Mouse (Mus musculus) urinary bladder, postnatal 25 days (tissue): ENCODE results near the gene Rpgrip1l.

Experiments used
- DNase-seq: peaks from one replicate; pipeline ENCODE4 v3.0.0; 2022; ENCODE audit warnings: low spot score

Gene Rpgrip1l

GRCm38 (mm10) chr8:91273493-91273892 is 39.6 kb downstream of the Rpgrip1l start:
- no peak for DNase-seq

DNA sequence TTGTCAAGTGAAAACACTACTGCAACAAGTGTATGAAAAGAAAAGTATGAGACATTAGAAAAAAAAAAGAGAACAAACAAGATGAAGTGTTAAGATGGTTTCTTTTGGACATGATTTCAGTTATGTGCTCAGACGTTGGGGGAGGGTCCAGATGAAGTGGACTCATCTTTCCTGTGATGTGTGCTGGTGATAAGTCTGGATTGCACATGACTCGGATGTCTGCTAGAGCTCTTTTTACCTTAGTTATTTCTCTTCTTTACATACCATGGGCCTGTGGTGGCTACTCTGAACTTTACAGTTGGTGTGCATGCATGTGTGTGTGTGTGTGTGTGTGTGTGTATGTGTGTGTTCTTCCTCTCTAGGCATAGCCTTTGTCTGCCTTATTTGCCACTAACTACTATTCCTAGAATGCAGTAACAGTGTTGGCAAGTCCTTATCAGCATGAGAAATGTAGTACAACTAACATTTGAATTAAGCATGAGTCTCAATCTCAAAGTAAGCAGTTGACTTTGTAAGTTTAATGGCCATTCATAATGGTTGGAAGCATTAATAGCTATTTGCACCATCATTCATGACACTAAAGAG is 43.6 kb downstream of the Rpgrip1l start:
- no peak for DNase-seq

- no peak for DNase-seq
Measured at GRCm38 (mm10) chr8:91264564-91264963, 48.5 kb downstream of the Rpgrip1l start.

DNA sequence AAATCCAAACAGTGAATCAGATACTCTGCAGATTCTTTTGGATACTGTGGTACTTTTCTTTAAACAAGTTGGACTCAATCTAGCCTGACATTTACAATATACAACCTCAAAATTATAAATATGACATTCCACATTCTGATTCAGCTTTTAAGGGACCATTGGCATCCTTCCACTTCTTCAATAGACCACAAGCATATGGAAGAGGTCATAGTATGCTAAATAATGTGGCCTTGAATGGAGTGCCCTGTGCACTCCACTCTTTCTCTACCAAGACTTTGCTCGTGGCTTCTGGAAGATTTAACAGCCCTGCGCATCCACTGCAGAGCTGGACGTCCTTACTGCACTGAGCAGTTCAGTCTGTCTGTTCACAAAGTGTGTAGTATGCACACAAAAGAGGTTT is 49.1 kb downstream of the Rpgrip1l start:
- no peak for DNase-seq

DNA sequence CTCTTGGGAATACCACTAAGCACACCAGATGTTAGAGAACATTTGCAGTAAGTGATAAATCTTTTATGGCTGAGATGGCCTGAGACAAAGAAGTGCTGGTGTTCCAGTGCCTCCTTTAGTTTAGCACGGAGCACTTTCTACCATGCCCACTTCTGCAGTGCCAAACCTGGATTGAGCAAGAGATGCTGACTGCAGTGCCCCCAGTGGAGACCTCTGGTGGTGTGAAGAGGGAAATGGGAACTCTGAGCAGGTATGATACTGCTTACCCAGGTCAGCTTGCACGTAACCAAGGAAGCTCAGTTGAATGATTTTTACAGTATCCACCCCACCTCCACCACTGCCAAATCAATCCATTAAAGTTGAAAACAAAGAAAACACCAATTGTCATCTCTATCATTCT is 51.5 kb downstream of the Rpgrip1l start:
- no peak for DNase-seq

- DNase-seq: no peak
Measured at GRCm38 (mm10) chr8:91250966-91251365, 62.1 kb downstream of the Rpgrip1l start.

DNA sequence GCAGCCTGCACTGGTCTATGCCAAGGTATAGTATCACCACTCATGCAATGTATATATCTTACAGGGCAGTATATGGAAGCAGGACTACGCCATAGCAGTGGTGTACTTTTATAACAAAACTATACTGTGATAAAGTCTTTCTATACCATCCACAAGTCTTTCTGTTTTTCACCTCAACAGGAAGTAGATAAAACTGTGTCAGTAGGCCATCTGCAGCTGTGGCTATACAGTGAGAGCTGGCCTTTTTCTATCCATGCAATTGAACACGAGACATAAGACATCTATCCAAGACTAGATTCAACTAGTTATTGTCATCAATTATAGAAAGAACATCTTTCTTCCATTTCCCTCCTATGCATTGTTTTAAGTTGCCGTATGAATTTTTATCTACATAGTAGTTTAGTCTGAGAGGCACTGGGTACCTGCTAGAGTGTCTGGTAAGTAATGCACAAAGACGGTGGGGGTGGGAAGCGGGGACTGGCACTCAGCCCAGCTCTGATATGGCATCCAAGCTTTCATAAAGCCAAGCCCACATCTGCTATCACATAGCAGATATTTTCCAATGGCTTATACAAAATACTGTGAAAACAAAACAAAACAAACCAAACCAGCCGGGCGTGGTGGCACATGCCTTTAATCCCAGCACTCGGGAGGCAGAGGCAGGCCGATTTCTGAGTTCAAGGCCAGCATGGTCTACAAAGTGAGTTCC is 63.1 kb downstream of the Rpgrip1l start:
- DNase-seq: no peak

- no peak for DNase-seq
Measured at GRCm38 (mm10) chr8:91245821-91246454, 67.1 kb downstream of the Rpgrip1l start.

GRCm38 (mm10) chr8:91242721-91243120 is 70.3 kb downstream of the Rpgrip1l start:
- DNase-seq: no peak

DNA sequence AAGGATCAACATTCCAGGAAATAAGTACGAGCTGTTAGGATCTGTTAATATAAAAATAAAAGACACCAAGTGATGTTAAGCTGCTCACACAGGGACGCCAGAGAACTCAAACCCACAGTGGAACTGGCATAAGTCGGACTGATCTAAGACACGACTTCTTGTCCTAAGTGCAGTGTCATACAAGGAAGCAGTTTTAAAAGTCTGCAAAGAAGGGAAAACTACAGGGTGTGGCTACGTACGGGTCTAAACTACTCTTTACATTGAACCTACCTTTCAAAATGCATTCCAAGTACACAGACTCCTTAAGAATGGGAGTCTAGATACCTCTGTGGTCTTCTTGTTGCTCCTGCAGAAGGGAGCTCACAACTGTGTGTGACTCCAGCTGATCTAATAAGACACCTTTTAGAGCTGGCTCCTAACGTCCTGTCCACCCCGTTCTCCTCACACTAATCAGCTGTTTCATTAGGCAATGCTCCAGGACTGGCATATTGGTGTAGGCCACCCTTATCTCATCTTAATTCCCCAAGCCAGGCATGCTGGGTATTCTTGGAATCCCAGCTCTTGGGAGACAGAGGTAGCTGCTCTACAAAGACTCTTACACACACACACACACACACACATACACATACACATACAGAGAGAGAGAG is 71.1 kb downstream of the Rpgrip1l start:
- no peak for DNase-seq

DNA sequence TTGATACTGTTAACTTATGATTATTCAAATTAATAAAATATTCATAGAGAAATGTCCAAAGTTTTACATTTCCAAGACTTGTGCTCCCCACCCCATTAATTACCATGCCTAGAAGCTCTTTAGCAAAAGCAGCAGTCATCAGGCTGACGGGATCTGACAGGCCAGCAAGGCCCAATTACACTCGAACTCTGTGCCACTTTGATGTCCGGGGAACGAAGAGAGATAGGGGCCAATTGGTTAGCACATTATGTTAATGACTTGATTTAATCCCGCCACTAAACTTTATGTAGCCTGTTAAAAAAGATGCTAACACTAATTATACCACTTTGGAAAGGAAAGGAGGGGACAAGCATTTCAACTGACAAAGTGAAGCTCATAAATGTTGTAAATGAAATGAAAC is 71.7 kb downstream of the Rpgrip1l start:
- DNase-seq: no peak

DNA sequence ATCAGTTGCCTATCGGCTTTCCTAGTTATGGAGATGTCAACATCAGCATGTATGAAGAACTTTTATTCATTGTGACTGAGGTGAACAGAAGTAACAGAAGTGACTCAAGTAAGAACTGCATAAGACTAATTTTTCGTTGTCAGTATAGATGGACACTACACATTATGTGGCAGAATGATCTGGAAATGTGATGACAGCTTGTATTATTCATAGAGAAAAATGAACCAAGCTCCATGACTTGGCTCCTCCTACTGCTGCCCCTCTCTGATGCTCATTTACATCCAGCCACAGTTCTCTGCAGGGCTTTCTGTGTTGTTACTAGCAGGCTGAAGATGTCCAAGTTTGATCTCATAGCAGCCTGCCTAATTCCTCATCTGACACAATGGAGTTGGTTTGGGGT is 75.9 kb downstream of the Rpgrip1l start:
- DNase-seq: no peak

DNA sequence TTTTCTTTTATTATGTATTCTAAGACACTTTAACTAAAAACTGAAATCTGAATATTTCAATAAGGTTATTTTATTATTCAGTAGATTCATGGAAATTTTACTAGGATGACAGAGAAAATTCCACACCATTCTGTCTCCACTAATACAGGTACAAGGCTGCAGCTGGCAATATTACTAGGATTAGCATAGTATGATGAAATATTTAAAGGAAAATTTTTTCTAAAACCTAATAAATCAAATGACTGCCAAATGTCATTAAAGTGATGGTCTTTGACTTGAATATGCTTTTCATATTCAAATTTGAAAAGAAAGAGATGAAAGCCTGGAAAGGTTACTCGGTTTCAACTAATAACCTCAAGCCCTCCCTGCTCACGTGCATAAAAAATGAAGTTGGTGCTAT is 79.0 kb downstream of the Rpgrip1l start:
- DNase-seq: no peak

DNA sequence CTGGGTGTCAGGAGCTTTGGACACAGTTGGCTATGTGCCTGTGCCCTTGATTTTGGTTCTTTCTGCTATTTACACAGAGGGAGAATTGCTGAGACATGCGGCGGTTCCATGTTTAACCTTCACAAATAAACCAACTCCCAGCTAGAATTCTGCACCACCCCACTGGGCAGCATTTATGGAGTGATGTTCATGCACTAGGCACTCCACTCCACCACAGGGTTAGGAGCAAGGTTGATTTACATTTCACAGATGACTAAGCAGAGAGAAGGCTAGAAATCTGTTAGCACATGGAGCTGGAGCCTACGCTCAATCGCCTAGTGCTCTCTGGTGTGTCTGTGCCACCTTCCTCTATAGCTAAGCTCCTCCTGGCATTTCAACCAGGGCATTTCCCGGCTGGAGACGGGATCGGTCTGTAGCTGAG is 85.6 kb downstream of the Rpgrip1l start:
- DNase-seq: peak; percentile 9

- no peak for DNase-seq
Measured at GRCm38 (mm10) chr8:91224227-91224626, 88.8 kb downstream of the Rpgrip1l start.

DNA sequence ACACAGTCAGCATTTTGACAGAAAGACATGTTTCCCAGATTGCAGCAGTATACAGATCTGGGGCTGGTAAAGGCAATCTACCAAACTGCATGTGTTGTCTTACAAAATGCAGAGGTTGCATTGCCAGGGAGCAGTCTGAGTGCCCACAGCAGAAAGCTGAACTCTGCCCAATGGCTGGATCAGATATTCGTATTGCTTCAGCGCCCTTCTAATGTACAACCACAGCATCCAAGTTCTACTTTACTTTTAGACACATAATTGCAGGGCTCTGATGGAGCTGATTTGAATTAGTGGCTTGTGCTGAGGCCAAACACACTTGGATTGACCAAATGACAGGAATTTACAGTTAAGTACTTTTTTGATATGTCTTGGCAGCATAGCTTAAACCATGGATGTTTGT is 91.2 kb downstream of the Rpgrip1l start:
- DNase-seq: no peak

DNA sequence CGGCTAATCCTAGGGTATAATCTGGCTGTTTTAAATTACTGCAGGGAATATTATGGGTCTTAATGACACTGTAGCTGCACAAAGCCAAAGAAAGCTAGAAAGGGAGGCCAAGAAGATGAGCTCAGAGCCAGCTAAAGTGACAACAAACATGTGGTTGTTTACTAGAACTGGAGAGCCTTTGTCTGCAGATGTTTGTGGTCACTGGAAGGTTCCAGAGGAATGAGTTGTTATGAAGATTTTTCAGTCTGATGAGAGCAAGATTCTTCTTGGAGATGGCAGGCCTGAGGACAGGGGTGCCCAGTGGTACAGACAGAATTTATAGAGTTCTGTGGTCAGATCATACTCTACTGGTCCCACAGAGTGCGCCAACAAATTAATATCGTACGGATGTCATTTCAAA is 94.8 kb downstream of the Rpgrip1l start:
- no peak for DNase-seq

DNA sequence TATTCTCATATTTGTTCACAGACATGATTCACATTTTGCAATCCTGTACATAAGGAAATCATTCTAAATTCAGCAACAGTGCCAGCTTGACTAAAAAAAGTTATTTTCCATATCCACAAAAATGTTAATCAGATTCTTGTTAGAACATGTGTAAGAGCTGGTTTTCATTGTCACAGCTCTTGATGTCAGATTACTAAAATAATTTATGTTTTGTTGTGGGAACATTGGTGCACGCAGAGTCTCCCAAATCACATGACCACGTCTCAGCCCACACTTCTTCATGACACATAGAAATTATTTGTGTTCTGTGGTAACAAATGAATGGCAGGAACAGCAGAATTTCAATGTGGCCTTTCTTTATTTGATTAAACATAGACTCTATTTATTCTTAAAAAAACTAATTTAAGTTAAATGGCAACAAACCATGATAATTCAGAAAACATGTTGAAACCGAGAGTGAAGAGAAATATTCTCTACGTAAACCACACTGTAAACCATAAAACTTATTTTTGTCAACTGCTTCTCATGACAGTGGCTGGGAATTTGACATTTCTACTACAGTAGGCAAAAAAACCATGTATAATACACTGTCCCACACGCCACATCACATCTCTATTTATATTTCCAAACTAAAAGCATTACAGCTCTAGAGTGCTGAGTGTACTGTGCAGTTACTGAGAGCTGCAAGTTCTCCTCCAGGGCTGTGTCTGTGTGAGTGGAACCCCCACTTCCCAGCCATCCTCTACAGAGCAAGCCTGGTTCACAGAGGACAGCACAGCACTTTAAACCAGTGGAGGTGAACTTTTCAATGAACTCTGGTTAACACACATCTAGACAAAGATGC is 95.8 kb downstream of the Rpgrip1l start:
- no peak for DNase-seq

DNA sequence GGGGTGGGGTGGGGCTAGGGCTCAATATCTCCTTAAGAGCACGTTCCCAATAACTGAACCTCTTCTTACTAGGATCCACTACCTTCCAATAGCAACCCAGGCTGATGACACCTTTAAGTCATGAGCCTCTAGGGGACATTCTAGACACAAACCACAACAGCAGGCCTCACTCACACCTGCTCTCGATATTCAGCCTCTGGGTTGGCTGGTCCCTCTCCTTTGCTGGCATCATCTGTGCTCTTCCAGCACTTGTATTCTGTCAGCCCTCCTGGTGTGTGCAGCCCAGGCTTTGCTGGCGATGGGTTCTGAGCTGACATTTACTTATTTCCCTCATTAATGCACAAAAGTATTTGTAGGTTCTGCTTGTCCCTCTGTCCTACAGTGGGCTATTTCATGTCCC is 98.8 kb downstream of the Rpgrip1l start:
- DNase-seq: no peak

DNA sequence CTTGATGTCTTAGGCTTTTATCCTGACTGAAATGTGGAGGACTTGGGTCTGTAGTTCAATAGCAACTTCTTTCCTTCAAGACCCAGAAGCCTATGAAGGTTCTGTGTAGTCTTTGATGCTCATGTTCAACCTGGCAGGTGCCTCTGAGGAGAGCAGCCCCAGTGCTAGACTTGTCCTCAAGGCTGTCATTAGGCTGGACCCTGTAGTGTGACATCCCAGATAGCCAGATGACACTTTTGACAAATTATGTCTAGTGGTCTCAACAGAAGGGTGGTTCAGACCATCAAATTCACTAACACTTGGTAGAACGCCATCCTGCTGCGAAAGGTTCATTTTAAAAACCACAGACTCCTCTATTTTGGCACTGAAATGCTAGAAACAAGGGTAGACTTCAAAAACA is 100.1 kb downstream of the Rpgrip1l start:
- DNase-seq: no peak

- no peak for DNase-seq
Measured at GRCm38 (mm10) chr8:91209658-91210057, 103.4 kb downstream of the Rpgrip1l start.

DNA sequence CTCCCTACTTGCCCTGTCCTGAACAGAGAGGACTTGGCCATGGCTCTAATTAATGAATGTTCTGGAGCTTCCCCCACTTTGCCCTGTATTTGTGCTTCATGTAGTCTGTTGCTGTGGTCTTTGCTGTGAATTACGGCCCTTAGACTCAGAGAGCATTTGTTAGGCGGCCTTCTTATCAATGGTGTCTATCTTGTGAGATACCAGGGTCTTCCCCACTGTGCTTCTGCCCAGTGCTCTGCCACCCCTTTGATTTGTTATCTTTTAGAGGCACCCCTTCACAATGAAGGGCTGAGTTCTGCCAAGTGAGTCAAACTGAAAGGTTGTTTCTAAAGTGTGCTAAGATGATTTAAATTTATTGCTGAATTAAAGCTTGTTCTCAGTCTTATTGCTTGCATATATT is 105.4 kb downstream of the Rpgrip1l start:
- DNase-seq: no peak
